Mouse (Mus musculus): ENCODE measurements at regions not wholly inside any gene's neighbourhood (a gene's known extent, or its start where the extent isn't known, plus 50 kb on each side); places are given as distances from the start of the nearest gene placed in this dataset.

- no peaks in the 10 kb centered on the region for H3K9me3 ChIP-seq
- no peaks in the 10 kb centered on the region for H3K36me3 ChIP-seq
- H3K4me3 ChIP-seq, result no peak overlapping the region
- H3K4me1 ChIP-seq, result peaks cover 4% of the 10 kb centered on the region; the same call in 1 of the 2 replicates
- no peak overlapping the region for H3K27ac ChIP-seq
- H3K4me2 ChIP-seq, result no peak overlapping the region
- no peak for ATAC-seq (ENCODE audit: insufficient number of reproducible peaks, insufficient read depth, low FRiP score, low TSS enrichment, low read depth)
- H3K9ac ChIP-seq, result no peak overlapping the region
- no peaks in the 10 kb centered on the region for H3K27me3 ChIP-seq
- 32% methylated on average over 1 of the region's 1 CpGs for WGBS
Measured at GRCm38 (mm10) chr11:34973467-34973921, 140.1 kb upstream of the Spdl1 start.

GRCm38 (mm10) chr11:34973012-34973411, 139.6 kb upstream of the Spdl1 start:
- Histone ChIP-seq H3K27me3 (no peaks in the 10 kb centered on the region), H3K4me3 (no peak overlapping the region), H3K27ac (no peak overlapping the region), H3K36me3 (no peaks in the 10 kb centered on the region), H3K4me2 (no peak overlapping the region), H3K4me1 (peaks cover 4% of the 10 kb centered on the region; the same call in 1 of the 2 replicates), H3K9ac (no peak overlapping the region), H3K9me3 (no peaks in the 10 kb centered on the region)
- WGBS, result 44% methylated on average over 5 of the region's 5 CpGs
- ATAC-seq (ENCODE audit: insufficient number of reproducible peaks, insufficient read depth, low FRiP score, low TSS enrichment, low read depth), result no peak

GRCm38 (mm10) chr11:34959291-34959690, 125.8 kb upstream of the Spdl1 start:
- Histone ChIP-seq H3K4me3 (no peak overlapping the region), H3K9me3 (no peaks in the 10 kb centered on the region), H3K36me3 (no peaks in the 10 kb centered on the region), H3K4me2 (no peak overlapping the region), H3K9ac (no peak overlapping the region), H3K27me3 (no peaks in the 10 kb centered on the region), H3K27ac (no peak overlapping the region), H3K4me1 (0 out of 2 replicates have a peak, but pooled peaks cover 5% of the 10 kb centered on the region)
- WGBS, result 22% methylated on average over 7 of the region's 7 CpGs
- no peak for ATAC-seq (ENCODE audit: insufficient number of reproducible peaks, insufficient read depth, low FRiP score, low TSS enrichment, low read depth)

GRCm38 (mm10) chr11:34941486-34942456, 108.3 kb upstream of the Spdl1 start:
- H3K27ac ChIP-seq, result no peak overlapping the region
- H3K9ac ChIP-seq, result no peak overlapping the region
- H3K4me2 ChIP-seq, result no peak overlapping the region
- 78% methylated on average over 4 of the region's 4 CpGs for WGBS
- H3K9me3 ChIP-seq, result no peaks in the 10 kb centered on the region
- H3K4me3 ChIP-seq, result no peak overlapping the region
- H3K27me3 ChIP-seq, result no peaks in the 10 kb centered on the region
- H3K36me3 ChIP-seq, result no peaks in the 10 kb centered on the region
- ATAC-seq (ENCODE audit: insufficient number of reproducible peaks, insufficient read depth, low FRiP score, low TSS enrichment, low read depth), result no peak
- no peaks in the 10 kb centered on the region for H3K4me1 ChIP-seq

- Histone ChIP-seq H3K27me3 (no peaks in the 10 kb centered on the region), H3K36me3 (no peaks in the 10 kb centered on the region)
- WGBS, result 65% methylated on average over 8 of the region's 8 CpGs
Measured at GRCm38 (mm10) chr11:34940151-34940550, 106.7 kb upstream of the Spdl1 start.

GRCm38 (mm10) chr11:34939002-34939401, 105.6 kb upstream of the Spdl1 start:
- Histone ChIP-seq H3K9ac (no peak overlapping the region), H3K4me3 (no peak overlapping the region), H3K9me3 (no peaks in the 10 kb centered on the region), H3K4me1 (no peaks in the 10 kb centered on the region), H3K4me2 (no peak overlapping the region), H3K27me3 (no peaks in the 10 kb centered on the region), H3K36me3 (no peaks in the 10 kb centered on the region), H3K27ac (no peak overlapping the region)
- WGBS, result 78% methylated on average over 4 of the region's 4 CpGs
- no peak for ATAC-seq (ENCODE audit: insufficient number of reproducible peaks, insufficient read depth, low FRiP score, low TSS enrichment, low read depth)

More at GRCm38 (mm10) chr11:34940151-34940550, 106.7 kb upstream of the Spdl1 start:
- no peak overlapping the region for H3K4me3 ChIP-seq
- H3K27ac ChIP-seq, result no peak overlapping the region
- no peak for ATAC-seq (ENCODE audit: insufficient number of reproducible peaks, insufficient read depth, low FRiP score, low TSS enrichment, low read depth)
- no peak overlapping the region for H3K9ac ChIP-seq
- H3K9me3 ChIP-seq, result no peaks in the 10 kb centered on the region
- H3K4me1 ChIP-seq, result no peaks in the 10 kb centered on the region
- H3K4me2 ChIP-seq, result no peak overlapping the region

- Histone ChIP-seq H3K27ac (no peak overlapping the region), H3K4me2 (no peak overlapping the region), H3K9ac (no peak overlapping the region), H3K27me3 (no peaks in the 10 kb centered on the region), H3K9me3 (no peaks in the 10 kb centered on the region), H3K36me3 (no peaks in the 10 kb centered on the region), H3K4me3 (no peak overlapping the region), H3K4me1 (no peaks in the 10 kb centered on the region)
- no peak for ATAC-seq (ENCODE audit: insufficient number of reproducible peaks, insufficient read depth, low FRiP score, low TSS enrichment, low read depth)
Measured at GRCm38 (mm10) chr11:34932191-34932590, 98.8 kb upstream of the Spdl1 start.

- Histone ChIP-seq H3K4me1 (no peaks in the 10 kb centered on the region), H3K9ac (no peak overlapping the region), H3K9me3 (peaks cover 5% of the 10 kb centered on the region; the same call in 1 of the 2 replicates), H3K4me3 (no peak overlapping the region), H3K36me3 (no peaks in the 10 kb centered on the region), H3K4me2 (no peak overlapping the region), H3K27ac (no peak overlapping the region), H3K27me3 (no peaks in the 10 kb centered on the region; the same call in 1 of the 2 replicates)
- WGBS, result 41% methylated on average over 1 of the region's 1 CpGs
- no peak for ATAC-seq (ENCODE audit: insufficient number of reproducible peaks, insufficient read depth, low FRiP score, low TSS enrichment, low read depth)
Measured at GRCm38 (mm10) chr11:34917175-34917574, 83.7 kb upstream of the Spdl1 start.

- Histone ChIP-seq H3K9ac (no peak overlapping the region), H3K9me3 (no peaks in the 10 kb centered on the region), H3K4me1 (peaks cover 8% of the 10 kb centered on the region; the same call in 1 of the 2 replicates), H3K4me3 (no peak overlapping the region), H3K27me3 (peaks cover 16% of the 10 kb centered on the region), H3K36me3 (no peaks in the 10 kb centered on the region), H3K4me2 (no peak overlapping the region), H3K27ac (no peak overlapping the region)
- WGBS, result 14% methylated on average over 5 of the region's 5 CpGs
- no peak for ATAC-seq (ENCODE audit: insufficient number of reproducible peaks, insufficient read depth, low FRiP score, low TSS enrichment, low read depth)
Measured at GRCm38 (mm10) chr11:34909841-34910240, 76.4 kb upstream of the Spdl1 start.

- 35% methylated on average over 4 of the region's 4 CpGs for WGBS
Measured at GRCm38 (mm10) chr11:34904271-34904670, 70.8 kb upstream of the Spdl1 start.

GRCm38 (mm10) chr11:34899400-34899799, 66.0 kb upstream of the Spdl1 start:
- no peaks in the 10 kb centered on the region for H3K27me3 ChIP-seq
- no peaks in the 10 kb centered on the region for H3K9me3 ChIP-seq
- 72% methylated on average over 3 of the region's 3 CpGs for WGBS
- H3K4me3 ChIP-seq, result no peak overlapping the region
- no peak overlapping the region for H3K27ac ChIP-seq
- H3K9ac ChIP-seq, result no peak overlapping the region
- H3K4me1 ChIP-seq, result peaks cover 9% of the 10 kb centered on the region
- H3K4me2 ChIP-seq, result no peak overlapping the region
- no peaks in the 10 kb centered on the region for H3K36me3 ChIP-seq
- ATAC-seq (ENCODE audit: insufficient number of reproducible peaks, insufficient read depth, low FRiP score, low TSS enrichment, low read depth), result no peak

More at GRCm38 (mm10) chr11:34904271-34904670, 70.8 kb upstream of the Spdl1 start:
- H3K9me3 ChIP-seq, result no peaks in the 10 kb centered on the region
- peaks cover 2% of the 10 kb centered on the region; the same call in 1 of the 2 replicates for H3K27me3 ChIP-seq
- H3K36me3 ChIP-seq, result no peaks in the 10 kb centered on the region
- no peak overlapping the region for H3K4me2 ChIP-seq
- H3K4me3 ChIP-seq, result no peak overlapping the region
- no peak overlapping the region for H3K9ac ChIP-seq
- H3K4me1 ChIP-seq, result no peaks in the 10 kb centered on the region
- ATAC-seq (ENCODE audit: insufficient number of reproducible peaks, insufficient read depth, low FRiP score, low TSS enrichment, low read depth), result no peak
- H3K27ac ChIP-seq, result no peak overlapping the region

- H3K36me3 ChIP-seq, result no peaks in the 10 kb centered on the region
- H3K4me1 ChIP-seq, result peaks cover 9% of the 10 kb centered on the region
- no peaks in the 10 kb centered on the region for H3K27me3 ChIP-seq
- no peak overlapping the region for H3K9ac ChIP-seq
- WGBS, result 35% methylated on average over 7 of the region's 7 CpGs
- no peaks in the 10 kb centered on the region for H3K9me3 ChIP-seq
- no peak overlapping the region for H3K4me2 ChIP-seq
- ATAC-seq (ENCODE audit: insufficient number of reproducible peaks, insufficient read depth, low FRiP score, low TSS enrichment, low read depth), result no peak
- no peak overlapping the region for H3K4me3 ChIP-seq
- no peak overlapping the region for H3K27ac ChIP-seq
Measured at GRCm38 (mm10) chr11:34895624-34896023, 62.2 kb upstream of the Spdl1 start.

Measured in embryonic facial prominence, embryonic 13.5 days (tissue).